Mouse (Mus musculus) naive thymus-derived CD4-positive, alpha-beta T cell, adult 5 months (primary cell): ENCODE results near the gene Hbb-bh2. TPM values are rescaled to one million over a fixed set of nuclear protein-coding genes. Genes with fewer than 3 reads are reported as not detected.

Experiments
- polyA plus RNA-seq: library from polyadenylated mRNA; unstranded; fragments of 100-300 nt; shearing (Covaris generic); gene quantifications from one replicate; pipeline ENCODE4 v1.2.1, GENCODE M21; 2017

The Hbb-bh2 gene
- polyA plus RNA-seq, result not detected

GRCm38 (mm10) chr7:103840268-103840667, at the start of gene Hbb-bh2:
TSS of gene Hbb-bh2 (minus strand) at chr7:103840520.

DNA sequence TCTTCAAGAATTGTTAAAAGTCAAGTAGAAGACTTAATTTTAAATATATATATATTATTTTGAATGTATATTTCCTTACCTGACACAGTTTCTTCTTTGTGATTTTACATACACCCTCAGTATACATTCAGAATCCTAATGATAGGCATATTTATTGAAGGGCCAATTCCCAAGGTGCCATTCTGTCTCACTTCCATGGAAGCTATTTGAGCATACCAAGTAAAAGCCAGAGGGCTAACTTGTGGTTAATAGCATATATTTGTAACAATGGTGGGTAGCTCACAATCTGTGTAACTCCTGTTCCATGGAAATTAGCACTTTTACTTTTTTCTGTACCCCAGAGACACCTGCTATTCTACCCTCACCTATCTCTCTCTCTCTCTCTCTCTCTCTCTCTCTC, 45.8 kb upstream of the Hbb-bh2 start, which contains the start of gene Olfr66:
Gene Olfr66, minus strand, starts transcription at position 101 of the 400 bp plus-strand sequence.

GRCm38 (mm10) chr7:103853090-103853489, 12.8 kb upstream of the Hbb-bh2 start, which contains the start of gene Hbb-y:
TSS of gene Hbb-y (minus strand) at chr7:103853216.

GRCm38 (mm10) chr7:103843034-103843433, 2.7 kb upstream of the Hbb-bh2 start, which contains the start of gene Hbb-bh1:
TSS of gene Hbb-bh1 (minus strand) at chr7:103843164.

DNA sequence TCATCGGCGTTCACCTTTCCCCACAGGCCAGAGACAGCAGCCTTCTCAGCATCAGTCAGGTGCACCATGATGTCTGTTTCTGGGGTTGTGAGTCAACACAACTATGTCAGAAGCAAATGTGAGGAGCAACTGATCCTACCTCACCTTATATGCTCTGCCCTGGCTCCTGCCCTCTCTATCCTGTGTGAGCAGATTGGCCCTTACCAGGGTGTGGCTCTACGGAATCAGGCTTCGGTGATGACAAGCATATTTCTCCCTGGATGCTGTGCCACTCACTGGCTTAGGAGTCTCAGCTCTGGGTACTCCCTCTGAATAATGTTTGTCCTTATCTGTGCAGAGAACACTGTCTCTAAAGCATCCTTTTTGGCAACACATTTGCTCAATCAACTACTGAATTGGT, 12.5 kb downstream of the Hbb-bh2 start, which contains the start of gene Hbb-bs:
Gene Hbb-bs, minus strand, starts transcription at position 289 of the 400 bp plus-strand sequence.

GRCm38 (mm10) chr7:103813766-103814165, 26.6 kb downstream of the Hbb-bh2 start, which contains the start of gene Hbb-bt:
TSS of gene Hbb-bt (minus strand) at chr7:103813996.

GRCm38 (mm10) chr7:103791721-103792120, 48.6 kb downstream of the Hbb-bh2 start, which contains the start of gene Olfr67:
TSS of gene Olfr67 (minus strand) at chr7:103791821.

Other genes starting within 250 kb of the Hbb-bh2 start
- gene Olfr619, start 239.9 kb downstream of the Hbb-bh2 start, polyA plus RNA-seq, result not detected
- 0.25 TPM for gene Olfr620, start 228.0 kb downstream of the Hbb-bh2 start, polyA plus RNA-seq
- gene Olfr622, start 197.8 kb downstream of the Hbb-bh2 start, polyA plus RNA-seq, result not detected
- gene Olfr623, start 176.8 kb downstream of the Hbb-bh2 start, polyA plus RNA-seq, result not detected
- 0.06 TPM for gene Olfr624, start 169.3 kb downstream of the Hbb-bh2 start, polyA plus RNA-seq
- gene Olfr625-ps1, start 157.8 kb downstream of the Hbb-bh2 start, polyA plus RNA-seq, result not detected
- gene Olfr243, start 125.8 kb downstream of the Hbb-bh2 start, polyA plus RNA-seq, result not detected
- not detected for gene Olfr628, start 110.1 kb downstream of the Hbb-bh2 start, polyA plus RNA-seq
- not detected for gene Olfr629, start 95.6 kb downstream of the Hbb-bh2 start, polyA plus RNA-seq
- not detected for gene Olfr630, start 83.2 kb downstream of the Hbb-bh2 start, polyA plus RNA-seq
- gene Olfr69, start 68.9 kb downstream of the Hbb-bh2 start, polyA plus RNA-seq, result not detected
- gene Olfr68, start 60.8 kb downstream of the Hbb-bh2 start, polyA plus RNA-seq, result not detected
- not detected for gene Olfr67, start 48.7 kb downstream of the Hbb-bh2 start, polyA plus RNA-seq
- not detected for gene Hbb-bt, start 26.5 kb downstream of the Hbb-bh2 start, polyA plus RNA-seq
- 1.2 TPM for gene Hbb-bs, start 12.4 kb downstream of the Hbb-bh2 start, polyA plus RNA-seq
- gene Hbb-bh1, start 2.6 kb upstream of the Hbb-bh2 start, polyA plus RNA-seq, result not detected
- gene Hbb-y, start 12.7 kb upstream of the Hbb-bh2 start, polyA plus RNA-seq, result not detected
- not detected for gene Olfr66, start 45.7 kb upstream of the Hbb-bh2 start, polyA plus RNA-seq
- not detected for gene Olfr64, start 54.0 kb upstream of the Hbb-bh2 start, polyA plus RNA-seq
- not detected for gene Olfr65, start 63.0 kb upstream of the Hbb-bh2 start, polyA plus RNA-seq
- gene Olfr631, start 88.3 kb upstream of the Hbb-bh2 start, polyA plus RNA-seq, result not detected
- gene Olfr632, start 93.8 kb upstream of the Hbb-bh2 start, polyA plus RNA-seq, result not detected
- gene Olfr633, start 103.9 kb upstream of the Hbb-bh2 start, polyA plus RNA-seq, result not detected
- gene Olfr635, start 130.6 kb upstream of the Hbb-bh2 start, polyA plus RNA-seq, result 0.04 TPM
- gene Olfr638, start 158.2 kb upstream of the Hbb-bh2 start, polyA plus RNA-seq, result not detected
- 0.05 TPM for gene Olfr639, start 176.8 kb upstream of the Hbb-bh2 start, polyA plus RNA-seq
- gene Olfr640, start 185.1 kb upstream of the Hbb-bh2 start, polyA plus RNA-seq, result not detected
- gene Olfr641, start 194.9 kb upstream of the Hbb-bh2 start, polyA plus RNA-seq, result not detected
- gene Olfr642, start 212.1 kb upstream of the Hbb-bh2 start, polyA plus RNA-seq, result not detected
- not detected for gene 4930516K23Rik, start 220.9 kb upstream of the Hbb-bh2 start, polyA plus RNA-seq
- gene Olfr644, start 231.3 kb upstream of the Hbb-bh2 start, polyA plus RNA-seq, result not detected
- gene Olfr645, start 244.9 kb upstream of the Hbb-bh2 start, polyA plus RNA-seq, result not detected